Mouse (Mus musculus): Measurements from ENCODE around the gene Bnc2. TPM values are rescaled to one million over a fixed set of nuclear protein-coding genes. Genes with fewer than 3 reads are reported as not detected.

Bnc2 gene
- polyA plus RNA-seq, 1 experiment from 2014 or later: 16.8 TPM

DNA sequence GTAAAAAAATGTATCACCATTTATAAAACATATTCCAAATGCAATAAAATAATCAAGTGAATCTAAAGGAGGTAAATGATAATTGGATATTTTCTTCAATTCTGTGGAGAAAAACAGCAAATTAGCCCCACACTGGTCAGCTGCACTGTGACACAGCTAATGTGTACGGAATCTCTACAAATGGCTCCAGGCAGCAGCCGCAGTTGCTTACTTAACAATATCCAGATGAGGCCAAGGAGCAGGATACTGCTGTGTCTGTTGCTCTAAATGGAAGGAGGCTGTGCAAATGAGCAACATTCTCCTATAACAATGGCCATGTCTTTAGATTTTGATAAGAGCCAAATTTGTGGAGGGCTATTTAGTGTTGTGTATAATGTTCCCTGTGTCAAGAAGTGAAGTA lies 316.9 kb downstream of the Bnc2 start:
- H3K4me1 ChIP-seq (ENCODE audit: control insufficient read depth, insufficient read depth, low read length): peaks cover 16% of the 10 kb centered on the region
- no peak overlapping the region for H3K27ac ChIP-seq (replicated peaks; ENCODE audit: low read depth, low read length)
- H3K4me2 ChIP-seq (ENCODE audit: low read depth, severe bottlenecking): no peak overlapping the region
- H3K4me3 ChIP-seq (ENCODE audit: low read depth, low read length): no peak overlapping the region
- H3K27me3 ChIP-seq (ENCODE audit: control insufficient read depth, insufficient read depth, low read length): no peaks in the 10 kb centered on the region
- H3K36me3 ChIP-seq (ENCODE audit: control insufficient read depth, insufficient read depth, low read length): no peaks in the 10 kb centered on the region
- 15% methylated on average over 2 of the region's 2 CpGs for WGBS
- ATAC-seq (ENCODE audit: insufficient number of reproducible peaks, low FRiP score, low TSS enrichment, low read depth) (no peak), DNase-seq (ENCODE audit: low spot score) (peak; percentile 54)
- no peaks in the 10 kb centered on the region for H3K9me3 ChIP-seq (ENCODE audit: control insufficient read depth, low read length)
- H3K9ac ChIP-seq (ENCODE audit: low read length): no peak overlapping the region

- Histone ChIP-seq H3K36me3 (ENCODE audit: control insufficient read depth, insufficient read depth, low read length) (no peaks in the 10 kb centered on the region), H3K9ac (ENCODE audit: low read length) (no peak overlapping the region), H3K4me3 (ENCODE audit: low read depth, low read length) (no peak overlapping the region), H3K27me3 (ENCODE audit: control insufficient read depth, insufficient read depth, low read length) (no peaks in the 10 kb centered on the region), H3K9me3 (ENCODE audit: control insufficient read depth, low read length) (no peaks in the 10 kb centered on the region), H3K4me1 (ENCODE audit: control insufficient read depth, insufficient read depth, low read length) (peaks cover 16% of the 10 kb centered on the region), H3K4me2 (ENCODE audit: low read depth, severe bottlenecking) (no peak overlapping the region), H3K27ac (replicated peaks; ENCODE audit: low read depth, low read length) (no peak overlapping the region)
- ATAC-seq (ENCODE audit: insufficient number of reproducible peaks, low FRiP score, low TSS enrichment, low read depth) (no peak), DNase-seq (ENCODE audit: low spot score) (no peak)
- 44% methylated on average over 1 of the region's 1 CpGs for WGBS
Observed at GRCm38 (mm10) chr4:84357382-84357781, 317.7 kb downstream of the Bnc2 start.

GRCm38 (mm10) chr4:84356468-84357153 lies 318.5 kb downstream of the Bnc2 start:
- no peak overlapping the region for H3K4me2 ChIP-seq (ENCODE audit: low read depth, severe bottlenecking)
- no peaks in the 10 kb centered on the region for H3K27me3 ChIP-seq (ENCODE audit: control insufficient read depth, insufficient read depth, low read length)
- peaks cover 15% of the 10 kb centered on the region for H3K4me1 ChIP-seq (ENCODE audit: control insufficient read depth, insufficient read depth, low read length)
- DNase-seq (ENCODE audit: low spot score) (no peak), ATAC-seq (ENCODE audit: insufficient number of reproducible peaks, low FRiP score, low TSS enrichment, low read depth) (no peak)
- no peaks in the 10 kb centered on the region for H3K9me3 ChIP-seq (ENCODE audit: control insufficient read depth, low read length)
- 10% methylated on average over 8 of the region's 8 CpGs for WGBS
- H3K27ac ChIP-seq (replicated peaks; ENCODE audit: low read depth, low read length): no peak overlapping the region; the same call in 1 of the 2 replicates
- H3K36me3 ChIP-seq (ENCODE audit: control insufficient read depth, insufficient read depth, low read length): no peaks in the 10 kb centered on the region
- H3K9ac ChIP-seq (ENCODE audit: low read length): no peak overlapping the region
- no peak overlapping the region for H3K4me3 ChIP-seq (ENCODE audit: low read depth, low read length)

- no peaks in the 10 kb centered on the region for H3K36me3 ChIP-seq (ENCODE audit: control insufficient read depth, insufficient read depth, low read length)
- H3K4me1 ChIP-seq (ENCODE audit: control insufficient read depth, insufficient read depth, low read length): peaks cover 14% of the 10 kb centered on the region
- H3K4me3 ChIP-seq (ENCODE audit: low read depth, low read length): no peak overlapping the region
- no peak for DNase-seq (ENCODE audit: low spot score)
- no peaks in the 10 kb centered on the region for H3K27me3 ChIP-seq (ENCODE audit: control insufficient read depth, insufficient read depth, low read length)
- H3K9ac ChIP-seq (ENCODE audit: low read length): no peak overlapping the region
- WGBS: 30% methylated on average over 2 of the region's 2 CpGs
- no peak overlapping the region for H3K27ac ChIP-seq (replicated peaks; ENCODE audit: low read depth, low read length)
- no peaks in the 10 kb centered on the region for H3K9me3 ChIP-seq (ENCODE audit: control insufficient read depth, low read length)
- no peak for ATAC-seq (ENCODE audit: insufficient number of reproducible peaks, low FRiP score, low TSS enrichment, low read depth)
- no peak overlapping the region for H3K4me2 ChIP-seq (ENCODE audit: low read depth, severe bottlenecking)
Observed at GRCm38 (mm10) chr4:84352656-84353055, 322.4 kb downstream of the Bnc2 start.

DNA sequence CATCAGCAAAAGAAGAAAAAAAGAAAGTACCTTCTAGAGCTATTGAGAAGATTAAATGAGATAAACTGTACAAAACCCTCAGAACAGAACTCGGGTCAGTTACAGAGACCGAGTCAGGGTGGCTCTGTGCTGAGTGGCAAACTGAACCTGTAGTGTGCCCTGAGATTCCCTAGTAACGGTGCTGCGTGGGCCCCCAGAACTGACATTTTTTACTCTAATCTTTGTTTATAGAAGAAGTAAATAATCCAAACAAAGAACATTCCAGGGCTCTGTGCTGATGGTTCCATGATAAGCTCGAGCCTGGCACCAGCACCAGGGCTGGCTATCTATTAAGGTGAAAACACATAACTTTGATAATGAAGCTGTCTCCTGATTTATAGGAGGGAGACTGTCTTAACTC lies 325.5 kb downstream of the Bnc2 start:
- Histone ChIP-seq H3K9me3 (ENCODE audit: control insufficient read depth, low read length) (no peaks in the 10 kb centered on the region), H3K27me3 (ENCODE audit: control insufficient read depth, insufficient read depth, low read length) (no peaks in the 10 kb centered on the region), H3K27ac (replicated peaks; ENCODE audit: low read depth, low read length) (no peak overlapping the region), H3K4me1 (ENCODE audit: control insufficient read depth, insufficient read depth, low read length) (0 out of 2 replicates have a peak, but pooled peaks cover 4% of the 10 kb centered on the region), H3K4me3 (ENCODE audit: low read depth, low read length) (no peak overlapping the region), H3K9ac (ENCODE audit: low read length) (no peak overlapping the region), H3K4me2 (ENCODE audit: low read depth, severe bottlenecking) (no peak overlapping the region), H3K36me3 (ENCODE audit: control insufficient read depth, insufficient read depth, low read length) (no peaks in the 10 kb centered on the region)
- DNase-seq (ENCODE audit: low spot score): no peak
- 22% methylated on average over 5 of the region's 5 CpGs for WGBS
- no peak for ATAC-seq (ENCODE audit: insufficient number of reproducible peaks, low FRiP score, low TSS enrichment, low read depth)

GRCm38 (mm10) chr4:84339172-84339571 lies 335.9 kb downstream of the Bnc2 start:
- Histone ChIP-seq H3K4me1 (ENCODE audit: control insufficient read depth, insufficient read depth, low read length) (peaks cover 7% of the 10 kb centered on the region; the same call in 1 of the 2 replicates), H3K4me2 (ENCODE audit: low read depth, severe bottlenecking) (no peak overlapping the region), H3K36me3 (ENCODE audit: control insufficient read depth, insufficient read depth, low read length) (no peaks in the 10 kb centered on the region), H3K4me3 (ENCODE audit: low read depth, low read length) (no peak overlapping the region), H3K9me3 (ENCODE audit: control insufficient read depth, low read length) (no peaks in the 10 kb centered on the region), H3K27ac (replicated peaks; ENCODE audit: low read depth, low read length) (no peak overlapping the region), H3K27me3 (ENCODE audit: control insufficient read depth, insufficient read depth, low read length) (no peaks in the 10 kb centered on the region), H3K9ac (ENCODE audit: low read length) (no peak overlapping the region)
- DNase-seq (ENCODE audit: low spot score) (no peak), ATAC-seq (ENCODE audit: insufficient number of reproducible peaks, low FRiP score, low TSS enrichment, low read depth) (no peak)
- WGBS: 86% methylated on average over 4 of the region's 4 CpGs

- Histone ChIP-seq H3K27me3 (ENCODE audit: control insufficient read depth, insufficient read depth, low read length) (no peaks in the 10 kb centered on the region), H3K4me3 (ENCODE audit: low read depth, low read length) (no peak overlapping the region), H3K9ac (ENCODE audit: low read length) (no peak overlapping the region), H3K4me1 (ENCODE audit: control insufficient read depth, insufficient read depth, low read length) (no peaks in the 10 kb centered on the region), H3K9me3 (ENCODE audit: control insufficient read depth, low read length) (no peaks in the 10 kb centered on the region), H3K4me2 (ENCODE audit: low read depth, severe bottlenecking) (no peak overlapping the region), H3K36me3 (ENCODE audit: control insufficient read depth, insufficient read depth, low read length) (no peaks in the 10 kb centered on the region), H3K27ac (replicated peaks; ENCODE audit: low read depth, low read length) (no peak overlapping the region)
- 84% methylated on average over 9 of the region's 9 CpGs for WGBS
- DNase-seq (ENCODE audit: low spot score): no peak
- no peak for ATAC-seq (ENCODE audit: insufficient number of reproducible peaks, low FRiP score, low TSS enrichment, low read depth)
Observed at GRCm38 (mm10) chr4:84331995-84332394, 343.1 kb downstream of the Bnc2 start.

DNA sequence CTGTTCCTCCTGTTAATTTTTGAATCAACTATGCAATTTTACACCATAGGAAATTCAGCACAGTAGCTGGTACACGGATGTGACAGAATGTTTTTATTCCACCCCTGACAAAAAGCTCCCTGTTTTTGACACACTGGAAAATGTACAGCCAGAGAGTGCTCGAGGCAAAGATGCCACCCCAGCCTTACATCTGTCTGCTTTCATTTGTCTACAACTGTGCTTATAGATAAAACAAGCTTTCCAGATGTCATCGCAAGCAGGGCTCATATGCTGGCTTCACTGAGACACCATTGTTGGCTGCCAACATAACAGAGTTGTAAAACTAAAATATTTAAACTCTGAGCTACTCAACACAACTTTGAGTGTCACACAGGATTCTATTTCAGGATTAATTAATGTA lies 343.6 kb downstream of the Bnc2 start:
- H3K36me3 ChIP-seq (ENCODE audit: control insufficient read depth, insufficient read depth, low read length): no peaks in the 10 kb centered on the region
- no peak overlapping the region for H3K9ac ChIP-seq (ENCODE audit: low read length)
- no peak for DNase-seq (ENCODE audit: low spot score)
- H3K27ac ChIP-seq (replicated peaks; ENCODE audit: low read depth, low read length): no peak overlapping the region
- no peak for ATAC-seq (ENCODE audit: insufficient number of reproducible peaks, low FRiP score, low TSS enrichment, low read depth)
- no peak overlapping the region for H3K4me2 ChIP-seq (ENCODE audit: low read depth, severe bottlenecking)
- H3K27me3 ChIP-seq (ENCODE audit: control insufficient read depth, insufficient read depth, low read length): no peaks in the 10 kb centered on the region
- H3K9me3 ChIP-seq (ENCODE audit: control insufficient read depth, low read length): no peaks in the 10 kb centered on the region
- H3K4me1 ChIP-seq (ENCODE audit: control insufficient read depth, insufficient read depth, low read length): no peaks in the 10 kb centered on the region
- H3K4me3 ChIP-seq (ENCODE audit: low read depth, low read length): no peak overlapping the region
- WGBS: 70% methylated on average over 3 of the region's 3 CpGs

GRCm38 (mm10) chr4:84330509-84330908 lies 344.6 kb downstream of the Bnc2 start:
- H3K27ac ChIP-seq (replicated peaks; ENCODE audit: low read depth, low read length): no peak overlapping the region
- no peak for ATAC-seq (ENCODE audit: insufficient number of reproducible peaks, low FRiP score, low TSS enrichment, low read depth)

More at GRCm38 (mm10) chr4:84330509-84330908, 344.6 kb downstream of the Bnc2 start:
- no peak overlapping the region for H3K9ac ChIP-seq (ENCODE audit: low read length)
- no peaks in the 10 kb centered on the region for H3K27me3 ChIP-seq (ENCODE audit: control insufficient read depth, insufficient read depth, low read length)
- H3K4me2 ChIP-seq (ENCODE audit: low read depth, severe bottlenecking): no peak overlapping the region
- 86% methylated on average over 4 of the region's 4 CpGs for WGBS
- DNase-seq (ENCODE audit: low spot score): no peak
- no peaks in the 10 kb centered on the region for H3K9me3 ChIP-seq (ENCODE audit: control insufficient read depth, low read length)
- no peak overlapping the region for H3K4me3 ChIP-seq (ENCODE audit: low read depth, low read length)
- no peaks in the 10 kb centered on the region for H3K36me3 ChIP-seq (ENCODE audit: control insufficient read depth, insufficient read depth, low read length)
- no peaks in the 10 kb centered on the region for H3K4me1 ChIP-seq (ENCODE audit: control insufficient read depth, insufficient read depth, low read length)
